Mouse (Mus musculus) forebrain, embryonic 11.5 days (tissue): ENCODE results near the gene Acd. TPM values are rescaled to one million over a fixed set of nuclear protein-coding genes. Genes with fewer than 3 reads are reported as not detected.

Source experiments
- ATAC-seq: fragments of 200-750 bp; cut with Nextera tagmentation; replicated peaks from 2 replicates; pipeline ENCODE4 v1.8.0; 2017; ENCODE audit warnings: moderate TSS enrichment; ENCODE audit not compliant: low FRiP score
- DNase-seq: peaks from one replicate; pipeline ENCODE4 v3.0.0-alpha.2; 2017; ENCODE audit warnings: low spot score
- H3K27ac ChIP-seq: fragments of 300-500 bp; sonication (generic); 2 replicates; pipeline ENCODE4 v1.5.1; 2014; ENCODE audit warnings: low read depth, low read length
- H3K27me3 ChIP-seq: fragments of 300-500 bp; sonication (generic); 2 replicates; pipeline ENCODE4 v1.6.1; 2014; ENCODE audit warnings: mild to moderate bottlenecking, low read length, mixed read lengths; ENCODE audit not compliant: control insufficient read depth, insufficient read depth
- H3K36me3 ChIP-seq: fragments of 300-500 bp; sonication (generic); 2 replicates; pipeline ENCODE4 v1.6.1; 2014; ENCODE audit warnings: mild to moderate bottlenecking, low read length, moderate library complexity, mixed read lengths; ENCODE audit not compliant: control insufficient read depth, insufficient read depth
- H3K4me1 ChIP-seq: fragments of 300-500 bp; sonication (generic); replicated peaks from 2 replicates; pipeline ENCODE4 v1.6.1; 2014; ENCODE audit warnings: low read length, mixed read lengths; ENCODE audit not compliant: control insufficient read depth, insufficient read depth
- H3K4me2 ChIP-seq: fragments of 300-500 bp; sonication (generic); 2 replicates; pipeline ENCODE4 v1.6.1; 2014; ENCODE audit warnings: low read depth, mild to moderate bottlenecking, low read length, moderate library complexity, mixed read lengths; ENCODE audit not compliant: severe bottlenecking
- H3K4me3 ChIP-seq: fragments of 300-500 bp; sonication (generic); 2 replicates; pipeline ENCODE4 v1.5.1; 2014; ENCODE audit warnings: low read depth, low read length
- H3K9ac ChIP-seq: fragments of 300-500 bp; sonication (generic); 2 replicates; pipeline ENCODE4 v1.6.1; 2014; ENCODE audit warnings: low read length
- H3K9me3 ChIP-seq: fragments of 300-500 bp; sonication (generic); 2 replicates; pipeline ENCODE4 v1.6.1; 2016; ENCODE audit warnings: low read length, mixed read lengths; ENCODE audit not compliant: control insufficient read depth
- WGBS: fragments of 180-500 bp; shearing (Covaris S2); extraction: QIAGEN DNeasy Blood & Tissue Kit; methylation state at CpG from one replicate; pipeline ENCODE4 v1.1.7; 2014; 5-methylcytosine and 5-hydroxymethylcytosine counted together
- polyA plus RNA-seq: library from polyadenylated mRNA; unstranded; fragments of >200 nt; fragmentation: Nextera tagmentation; extraction: Ambion mirVana; gene quantifications from 2 replicates; pipeline ENCODE4 v1.2.1, GENCODE M21; 2014

The Acd gene
- polyA plus RNA-seq, 1 experiment from 2014 or later: 76.9 TPM

DNA sequence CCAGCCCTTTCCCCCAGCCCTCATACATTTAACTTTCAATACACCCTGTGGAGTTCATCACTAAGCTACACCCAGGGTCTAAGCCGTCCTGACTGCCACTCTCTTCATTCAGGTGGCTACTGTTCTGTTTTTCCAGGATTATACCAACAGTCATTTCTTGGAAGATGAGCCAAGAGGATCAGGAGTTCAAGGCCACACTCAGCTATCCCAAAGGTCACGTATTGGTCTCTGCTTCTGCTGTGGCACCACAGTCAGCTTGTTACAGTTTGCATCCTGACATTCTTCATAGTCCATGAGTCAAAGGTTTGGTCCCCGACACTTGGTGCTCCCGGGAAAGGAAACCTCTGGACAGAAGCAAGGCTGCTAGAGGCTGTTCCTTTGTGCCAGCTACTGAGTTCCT lies 18.7 kb upstream of the Acd start:
- Histone ChIP-seq H3K27me3 (no peaks in the 10 kb centered on the region), H3K9ac (no peak overlapping the region), H3K9me3 (no peaks in the 10 kb centered on the region), H3K27ac (no peak overlapping the region), H3K4me1 (no peaks in the 10 kb centered on the region), H3K4me3 (no peak overlapping the region), H3K36me3 (no peaks in the 10 kb centered on the region), H3K4me2 (no peak overlapping the region)
- ATAC-seq (no peak), DNase-seq (no peak)
- WGBS: 88% methylated on average over 4 of the region's 4 CpGs

DNA sequence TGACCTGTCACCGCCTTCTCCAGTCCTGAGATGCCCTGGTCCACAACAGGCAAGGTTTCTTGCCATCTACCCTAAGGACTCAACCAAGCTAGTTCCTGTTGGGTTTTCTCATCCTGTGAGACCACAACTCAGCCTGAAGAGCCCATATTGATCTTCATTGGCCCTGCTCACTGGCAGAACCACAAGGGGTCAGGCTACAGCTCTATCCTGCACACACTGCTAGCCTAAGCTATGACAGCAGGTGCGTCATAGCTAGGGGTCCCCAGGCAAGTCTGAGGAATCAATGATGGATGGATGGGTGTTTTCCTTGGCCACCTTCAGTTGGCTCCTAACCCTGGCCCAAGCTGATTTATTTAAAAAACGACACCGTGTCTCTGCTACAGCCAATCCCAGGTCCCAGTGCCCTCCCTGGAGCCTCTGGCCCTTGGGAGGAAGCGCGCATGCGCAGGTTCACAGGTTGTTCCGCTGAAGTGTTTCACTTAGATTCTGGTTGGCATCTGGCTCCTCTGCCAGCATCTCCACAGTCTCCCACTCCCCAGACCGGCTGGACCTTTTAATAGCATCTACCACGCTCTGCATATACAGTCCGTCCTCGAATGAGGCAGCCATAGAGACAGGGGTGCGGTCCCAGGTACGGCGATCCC lies 15.5 kb upstream of the Acd start:
- Histone ChIP-seq H3K9me3 (no peaks in the 10 kb centered on the region), H3K36me3 (no peaks in the 10 kb centered on the region), H3K27ac (no peak overlapping the region), H3K4me1 (no peaks in the 10 kb centered on the region), H3K4me2 (no peak overlapping the region), H3K9ac (no peak overlapping the region), H3K4me3 (no peak overlapping the region), H3K27me3 (no peaks in the 10 kb centered on the region)
- 94% methylated on average over 15 of the region's 15 CpGs for WGBS
- DNase-seq (no peak), ATAC-seq (no peak)

DNA sequence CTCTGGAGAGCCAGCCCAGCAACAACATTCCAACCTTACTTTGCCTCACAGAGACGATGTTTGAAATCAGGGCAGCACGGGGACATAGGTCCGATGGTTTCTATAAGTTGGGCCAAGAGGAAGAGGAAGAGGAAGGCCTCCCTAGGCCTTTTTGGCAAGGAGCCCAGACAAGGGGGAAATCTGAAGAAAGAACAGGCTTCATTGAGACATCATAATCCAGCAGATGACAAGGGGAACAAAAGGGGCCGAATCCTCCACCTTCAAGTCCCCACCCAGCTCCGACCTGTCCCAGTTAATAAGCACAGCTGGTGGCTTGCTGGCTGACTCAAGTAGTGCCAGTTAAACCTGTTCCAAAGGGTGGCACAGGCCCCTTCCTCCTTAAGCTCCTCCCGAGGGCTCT lies 14.1 kb upstream of the Acd start:
- H3K4me3 ChIP-seq: no peak overlapping the region
- no peaks in the 10 kb centered on the region for H3K36me3 ChIP-seq
- DNase-seq: no peak
- no peak overlapping the region for H3K4me2 ChIP-seq
- no peaks in the 10 kb centered on the region for H3K4me1 ChIP-seq
- H3K27me3 ChIP-seq: no peaks in the 10 kb centered on the region
- no peaks in the 10 kb centered on the region for H3K9me3 ChIP-seq
- 81% methylated on average over 6 of the region's 6 CpGs for WGBS
- no peak for ATAC-seq
- no peak overlapping the region for H3K27ac ChIP-seq
- no peak overlapping the region for H3K9ac ChIP-seq

DNA sequence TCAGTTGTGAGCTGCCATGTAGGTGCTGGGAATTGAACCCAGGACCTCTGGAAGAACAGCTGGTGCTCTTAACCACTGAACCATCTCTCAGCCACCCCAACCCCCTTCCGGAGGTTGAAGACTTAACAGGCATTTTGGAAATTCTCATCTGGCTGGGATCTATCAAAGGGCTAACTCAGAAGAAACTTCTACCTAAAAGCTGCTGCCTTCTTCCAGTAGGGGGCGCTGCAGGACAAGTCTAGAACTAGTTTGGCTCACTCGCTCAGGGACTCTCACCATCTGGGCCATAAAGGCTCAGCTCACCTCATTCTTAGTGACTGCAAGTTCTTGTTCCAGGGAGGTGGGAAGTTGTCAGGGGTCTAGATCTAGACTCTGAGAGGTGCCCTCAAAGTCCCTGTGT lies 13.2 kb upstream of the Acd start:
- WGBS: 5% methylated on average over 3 of the region's 3 CpGs
- Histone ChIP-seq H3K4me1 (no peaks in the 10 kb centered on the region), H3K4me3 (no peak overlapping the region), H3K36me3 (no peaks in the 10 kb centered on the region), H3K27me3 (no peaks in the 10 kb centered on the region), H3K9ac (no peak overlapping the region), H3K9me3 (no peaks in the 10 kb centered on the region), H3K27ac (no peak overlapping the region), H3K4me2 (no peak overlapping the region)
- DNase-seq (peak; percentile 91), ATAC-seq (peak; percentile 45; the same call in 1 of the 2 replicates)

DNA sequence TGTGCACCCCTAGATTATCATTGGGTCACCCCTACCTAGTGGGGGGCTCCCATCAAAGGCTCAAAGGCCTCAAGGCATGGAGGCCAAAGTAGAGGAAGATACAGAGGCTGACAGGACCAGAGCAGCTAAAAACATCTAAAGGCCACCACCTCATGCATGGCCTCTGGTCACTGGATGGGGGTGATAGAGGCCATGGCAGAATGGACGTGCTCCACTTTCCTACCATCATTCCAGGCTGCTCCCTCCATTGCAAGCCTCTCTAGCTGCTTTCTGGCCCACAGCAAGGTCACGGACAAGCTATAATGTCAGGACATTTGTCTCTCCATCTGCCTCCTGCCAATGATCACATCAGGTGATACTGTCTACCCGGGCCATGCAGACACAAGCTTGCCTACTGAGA lies 11.4 kb upstream of the Acd start:
- 90% methylated on average over 3 of the region's 3 CpGs for whole genome bisulfite sequencing
- no peaks in the 10 kb centered on the region for H3K9me3 ChIP-seq
- ATAC-seq (no peak), DNase-seq (no peak)
- H3K4me2 ChIP-seq: no peak overlapping the region
- no peak overlapping the region for H3K27ac ChIP-seq
- no peaks in the 10 kb centered on the region for H3K4me1 ChIP-seq
- H3K4me3 ChIP-seq: no peak overlapping the region
- no peak overlapping the region for H3K9ac ChIP-seq
- H3K36me3 ChIP-seq: no peaks in the 10 kb centered on the region
- H3K27me3 ChIP-seq: no peaks in the 10 kb centered on the region

DNA sequence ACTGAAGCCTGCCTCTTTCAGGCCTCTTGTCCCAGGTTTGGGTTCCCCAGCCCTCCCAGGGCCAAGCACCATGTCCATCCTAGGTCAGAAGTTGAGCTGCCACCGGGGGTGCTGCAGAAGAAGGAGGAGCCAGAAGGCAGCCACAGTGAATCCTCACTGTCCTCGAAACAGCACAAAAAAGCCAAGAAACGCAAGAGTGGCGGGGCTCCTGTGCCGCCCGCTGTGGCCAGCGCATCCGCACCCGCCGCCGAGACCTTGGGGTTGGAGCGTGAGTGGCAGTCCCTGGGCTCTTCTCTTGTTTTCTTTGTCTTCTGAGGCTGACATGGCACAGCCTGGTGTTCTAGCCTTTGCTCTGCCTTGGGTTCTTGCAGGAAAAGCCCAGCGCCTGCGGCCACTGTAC lies 8.4 kb upstream of the Acd start:
- no peak overlapping the region for H3K4me2 ChIP-seq
- no peaks in the 10 kb centered on the region for H3K9me3 ChIP-seq
- H3K4me3 ChIP-seq: no peak overlapping the region
- WGBS: 81% methylated on average over 14 of the region's 14 CpGs
- ATAC-seq: no peak
- H3K27ac ChIP-seq: no peak overlapping the region
- DNase-seq: no peak
- no peaks in the 10 kb centered on the region for H3K36me3 ChIP-seq
- H3K4me1 ChIP-seq: peaks cover 4% of the 10 kb centered on the region; the same call in 1 of the 2 replicates
- H3K9ac ChIP-seq: no peak overlapping the region
- no peaks in the 10 kb centered on the region for H3K27me3 ChIP-seq

DNA sequence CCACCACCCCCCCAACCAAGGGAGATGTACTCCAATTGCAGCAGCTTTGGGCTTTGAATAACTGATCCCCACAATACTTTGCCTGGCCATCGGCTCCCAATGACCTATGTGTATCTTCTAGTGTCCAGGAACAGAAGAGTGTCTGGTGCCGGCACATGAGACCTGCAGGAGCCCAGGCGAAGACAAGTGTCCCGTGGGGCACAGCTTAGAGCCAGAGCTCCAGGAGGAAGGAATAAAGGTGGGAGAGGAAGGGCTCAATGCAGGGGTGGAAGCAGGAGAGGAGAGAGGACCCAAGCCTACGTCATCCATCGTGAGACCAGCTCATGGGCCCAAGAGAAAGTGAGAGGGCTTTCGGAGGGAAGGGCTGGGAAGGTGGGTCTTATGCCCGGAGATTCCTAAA lies 7.8 kb upstream of the Acd start:
- no peak overlapping the region for H3K4me3 ChIP-seq

DNA sequence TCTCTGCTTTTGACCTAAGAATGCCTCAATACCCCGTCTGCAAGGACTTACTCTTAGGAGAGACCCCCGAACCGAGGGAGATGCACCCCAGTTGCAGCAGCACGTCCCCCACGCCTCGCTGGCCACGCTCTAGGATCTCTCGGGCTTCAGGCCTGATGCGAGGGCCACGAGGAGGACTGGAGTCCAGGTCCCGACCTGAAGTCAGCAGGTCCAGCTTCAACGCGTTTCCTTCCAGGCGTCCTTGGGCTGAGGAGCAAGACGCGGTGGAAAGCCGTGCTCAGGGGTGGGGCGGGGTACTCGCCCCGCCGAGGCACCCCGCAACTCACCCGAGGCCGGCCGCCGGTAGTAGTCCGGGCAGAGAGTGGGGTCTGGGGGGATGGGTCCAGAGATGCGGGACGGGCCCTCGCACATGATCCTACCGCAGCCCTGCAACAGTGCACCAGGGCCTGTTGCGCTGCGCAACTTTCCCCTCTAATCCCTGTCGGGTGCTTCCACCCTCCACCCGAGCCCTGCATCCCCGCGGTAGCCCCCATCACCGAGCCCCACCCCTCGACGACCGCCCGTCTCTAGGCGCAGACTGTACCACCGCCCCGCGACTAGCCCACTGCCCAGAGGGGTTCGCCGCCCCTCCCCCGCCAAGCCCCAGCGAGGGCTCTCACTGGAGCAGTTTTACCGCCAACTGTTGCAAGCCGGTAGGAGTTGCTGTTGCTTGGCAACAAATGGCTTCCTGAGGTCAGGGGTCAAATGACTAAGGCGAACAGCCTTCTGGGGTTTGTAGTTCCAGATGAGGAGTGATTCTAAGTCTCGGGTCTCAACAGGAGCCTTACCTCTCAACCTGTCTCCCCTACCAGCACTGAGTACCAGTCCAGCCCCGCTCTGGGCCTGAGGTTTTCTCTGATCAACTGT lies 6.8 kb upstream of the Acd start, which contains the start of the genes 4933405L10Rik and Enkd1:
TSS of gene 4933405L10Rik (plus strand) at position 158 of the 906 bp plus-strand sequence.
TSS of gene Enkd1 (minus strand) at position 713 of the 906 bp plus-strand sequence.
- WGBS: 1% methylated on average over 55 of the region's 55 CpGs
- Histone ChIP-seq H3K9ac (peak within 1 kb of the TSS; percentile 79), H3K27me3 (no peaks in the 10 kb centered on the region), H3K36me3 (peaks cover 6% of the 10 kb centered on the region; the same call in 1 of the 2 replicates), H3K4me3 (peak within 1 kb of the TSS; percentile 70), H3K9me3 (no peaks in the 10 kb centered on the region), H3K27ac (no peak within 1 kb of the TSS), H3K4me2 (peak within 1 kb of the TSS; percentile 85), H3K4me1 (peaks cover 4% of the 10 kb centered on the region; the same call in 1 of the 2 replicates)
- DNase-seq (peak; percentile 96), ATAC-seq (peak; percentile 92)

More for the DNA sequence above, 7.8 kb upstream of the Acd start:
- WGBS: 94% methylated on average over 8 of the region's 8 CpGs
- peaks cover 4% of the 10 kb centered on the region; the same call in 1 of the 2 replicates for H3K4me1 ChIP-seq
- H3K9ac ChIP-seq: no peak overlapping the region
- no peaks in the 10 kb centered on the region for H3K9me3 ChIP-seq
- H3K27ac ChIP-seq: no peak overlapping the region
- no peaks in the 10 kb centered on the region for H3K27me3 ChIP-seq
- H3K4me2 ChIP-seq: no peak overlapping the region
- DNase-seq (no peak), ATAC-seq (no peak)
- H3K36me3 ChIP-seq: peaks cover 4% of the 10 kb centered on the region; the same call in 1 of the 2 replicates
